Mouse (Mus musculus) kidney, adult 9 months (tissue): ENCODE measurements at regions not wholly inside any gene's neighbourhood (a gene's known extent, or its start where the extent isn't known, plus 50 kb on each side); places are given as distances from the start of the nearest gene placed in this dataset.

Source experiments
- DNase-seq: peaks from one replicate; pipeline ENCODE4 v3.0.0; 2022

- no peak for DNase-seq
These were observed 334.8 kb downstream of the Efna5 start for GRCm38 (mm10) chr17:62546286-62546685.

DNA sequence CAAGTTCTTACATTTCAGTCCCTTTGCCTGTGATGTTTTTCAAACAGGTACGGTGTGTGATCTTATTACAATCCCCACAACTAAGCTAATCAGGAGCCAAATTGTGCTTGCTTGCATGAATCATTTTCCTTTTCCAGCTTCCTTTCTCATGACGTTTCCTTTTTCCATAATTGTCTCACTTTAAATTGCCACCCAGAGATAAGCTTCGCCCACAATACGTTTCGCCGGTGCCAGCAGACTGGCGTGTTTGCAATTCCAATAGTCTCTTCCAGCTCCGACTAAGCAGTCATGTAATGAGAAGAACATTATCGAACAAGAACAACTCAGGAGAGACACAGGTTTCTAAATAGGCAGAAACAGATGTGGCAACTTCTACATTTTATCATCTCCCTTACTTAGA, 335.8 kb downstream of the Efna5 start:
- peak; percentile 2 for DNase-seq

GRCm38 (mm10) chr17:62543056-62543975, 337.8 kb downstream of the Efna5 start:
- no peak for DNase-seq

- DNase-seq: no peak
These were observed 351.2 kb downstream of the Efna5 start for GRCm38 (mm10) chr17:62529911-62530310.

DNA sequence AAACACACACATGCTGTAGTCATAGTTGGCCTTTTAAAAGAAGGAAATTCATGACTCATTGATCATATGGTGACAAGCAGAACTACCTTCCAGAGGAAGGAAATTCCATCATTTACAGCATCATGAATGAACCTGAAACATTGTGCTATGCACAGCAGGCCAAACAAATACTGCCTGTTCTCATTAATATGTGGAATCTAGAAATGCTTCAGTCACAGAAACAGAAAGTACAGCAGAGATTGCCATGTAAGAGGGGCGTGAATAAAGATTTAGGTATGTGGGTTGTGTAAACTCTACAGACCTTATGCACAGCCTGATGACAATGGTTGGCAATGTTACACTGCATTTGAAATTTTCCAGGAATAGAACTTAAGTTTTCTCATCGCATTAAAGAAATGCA, 353.6 kb downstream of the Efna5 start:
- no peak for DNase-seq

GRCm38 (mm10) chr17:62513635-62514034, 367.5 kb downstream of the Efna5 start:
- DNase-seq: no peak

DNA sequence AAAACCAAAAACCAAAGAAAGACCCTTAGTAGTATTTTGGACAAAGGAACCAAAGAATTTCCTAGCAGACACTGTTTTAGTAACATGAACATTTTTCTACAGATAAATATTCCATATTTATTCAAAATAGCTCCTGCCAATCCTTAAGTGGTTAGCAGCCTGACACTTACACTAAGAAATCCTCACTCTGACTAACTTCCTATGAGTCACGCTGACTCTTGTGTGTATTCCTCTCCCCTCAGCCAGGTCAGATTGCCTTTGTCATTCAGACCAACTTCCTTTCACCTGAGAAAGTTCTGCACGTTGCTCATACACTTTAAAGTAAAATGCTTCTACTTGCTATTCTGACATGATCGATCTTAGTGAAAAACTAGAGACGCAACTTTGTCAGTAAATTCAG, 370.9 kb downstream of the Efna5 start:
- no peak for DNase-seq

- no peak for DNase-seq
These were observed 373.2 kb downstream of the Efna5 start for GRCm38 (mm10) chr17:62507766-62508485.

DNA sequence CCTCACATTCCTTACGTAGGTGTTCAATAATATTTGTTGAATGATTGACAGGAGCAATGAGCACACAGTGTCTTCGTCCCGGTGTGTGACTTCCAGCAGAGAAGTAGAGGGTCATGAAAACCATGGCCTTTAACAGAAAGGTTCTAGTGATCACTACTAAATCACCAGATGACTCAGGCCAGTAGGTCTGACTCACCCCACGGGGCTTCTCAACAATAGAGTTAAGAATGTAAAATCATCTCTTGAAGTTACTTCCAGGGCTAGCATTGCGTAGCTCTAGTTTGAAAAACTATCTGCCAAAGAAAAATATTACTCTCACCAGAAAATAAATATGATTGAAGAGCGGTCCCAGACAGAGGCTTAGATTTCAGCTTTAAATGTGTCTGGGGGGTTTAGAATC, 376.4 kb downstream of the Efna5 start:
- no peak for DNase-seq

DNA sequence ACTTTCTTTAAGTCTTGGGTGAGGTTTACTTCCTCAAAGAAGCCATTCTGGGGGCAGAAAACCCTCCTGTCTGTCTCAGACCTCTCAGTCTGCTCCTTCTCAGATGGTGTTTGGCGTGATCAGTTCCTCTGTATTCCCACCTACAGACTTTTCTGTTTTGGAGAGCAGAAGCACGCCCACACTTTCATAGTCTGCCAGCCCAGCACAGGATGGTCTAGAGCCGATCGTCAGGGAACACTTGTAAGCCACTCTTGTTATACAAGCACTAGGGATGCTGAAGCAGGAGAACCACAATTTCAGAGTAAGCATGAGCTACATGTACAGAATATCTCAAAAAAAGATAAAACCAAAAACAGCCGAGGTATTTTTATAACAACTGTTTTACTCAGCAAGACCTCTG, 410.4 kb downstream of the Efna5 start:
- DNase-seq: no peak

GRCm38 (mm10) chr17:62469367-62469766, 411.8 kb downstream of the Efna5 start:
- DNase-seq: no peak

DNA sequence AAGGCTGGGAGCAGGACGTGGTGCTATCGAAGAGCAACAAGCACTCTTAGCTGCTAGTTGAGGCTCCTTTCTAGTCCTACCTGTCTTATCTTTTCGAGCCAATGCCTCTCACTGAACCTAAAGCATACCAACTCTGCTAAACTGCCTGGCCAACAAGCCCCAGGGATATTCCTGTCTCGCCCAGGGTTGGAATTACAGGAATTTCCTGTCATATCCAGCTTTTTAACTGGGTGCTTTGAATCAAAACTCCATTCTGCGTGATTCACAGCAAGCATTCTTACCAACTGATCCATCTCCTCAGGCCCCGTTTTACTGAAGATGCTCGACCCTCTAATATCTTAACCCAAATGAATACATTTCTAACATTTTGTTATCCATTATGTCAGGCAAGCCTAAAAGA, 412.3 kb downstream of the Efna5 start:
- no peak for DNase-seq

DNA sequence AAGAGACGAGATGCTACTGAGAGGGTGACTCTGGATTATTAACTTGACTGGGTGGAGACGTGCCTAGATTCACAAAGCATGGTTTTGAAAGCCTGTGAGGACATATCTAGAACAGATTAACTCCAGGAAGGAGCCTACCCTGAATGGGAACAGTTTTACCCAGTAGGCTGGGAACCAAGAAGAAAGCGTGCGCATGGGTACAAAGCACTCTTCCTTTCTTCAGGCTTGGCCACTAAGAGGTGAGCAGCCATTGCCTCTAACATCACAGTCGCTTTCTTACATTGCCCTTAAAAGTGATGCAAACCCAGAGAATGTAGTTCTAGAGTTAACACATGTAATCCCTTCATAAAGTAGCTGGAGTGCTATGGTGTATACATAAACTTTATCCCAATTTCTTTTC, 414.0 kb downstream of the Efna5 start:
- DNase-seq: no peak

DNA sequence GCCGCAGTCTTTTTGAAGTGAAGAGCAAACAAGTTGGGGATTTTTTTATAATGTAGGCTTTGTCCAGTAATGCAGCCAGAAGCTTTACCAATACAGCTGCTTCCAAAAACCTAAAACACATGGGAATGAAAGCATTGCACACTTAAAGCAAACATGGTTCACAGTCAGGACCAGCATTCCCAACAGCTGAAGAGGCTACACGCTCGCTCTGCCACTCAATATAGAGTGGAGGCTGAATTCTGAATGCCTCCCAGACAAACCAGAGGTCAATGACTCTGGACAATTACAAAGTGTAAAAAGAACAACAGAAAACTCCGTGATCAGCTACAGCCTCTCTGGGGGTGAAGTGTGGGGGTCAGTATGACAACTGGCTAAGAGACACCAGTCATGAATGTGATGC, 416.1 kb downstream of the Efna5 start:
- DNase-seq: no peak

GRCm38 (mm10) chr17:62464228-62464627, 416.9 kb downstream of the Efna5 start:
- DNase-seq: no peak

DNA sequence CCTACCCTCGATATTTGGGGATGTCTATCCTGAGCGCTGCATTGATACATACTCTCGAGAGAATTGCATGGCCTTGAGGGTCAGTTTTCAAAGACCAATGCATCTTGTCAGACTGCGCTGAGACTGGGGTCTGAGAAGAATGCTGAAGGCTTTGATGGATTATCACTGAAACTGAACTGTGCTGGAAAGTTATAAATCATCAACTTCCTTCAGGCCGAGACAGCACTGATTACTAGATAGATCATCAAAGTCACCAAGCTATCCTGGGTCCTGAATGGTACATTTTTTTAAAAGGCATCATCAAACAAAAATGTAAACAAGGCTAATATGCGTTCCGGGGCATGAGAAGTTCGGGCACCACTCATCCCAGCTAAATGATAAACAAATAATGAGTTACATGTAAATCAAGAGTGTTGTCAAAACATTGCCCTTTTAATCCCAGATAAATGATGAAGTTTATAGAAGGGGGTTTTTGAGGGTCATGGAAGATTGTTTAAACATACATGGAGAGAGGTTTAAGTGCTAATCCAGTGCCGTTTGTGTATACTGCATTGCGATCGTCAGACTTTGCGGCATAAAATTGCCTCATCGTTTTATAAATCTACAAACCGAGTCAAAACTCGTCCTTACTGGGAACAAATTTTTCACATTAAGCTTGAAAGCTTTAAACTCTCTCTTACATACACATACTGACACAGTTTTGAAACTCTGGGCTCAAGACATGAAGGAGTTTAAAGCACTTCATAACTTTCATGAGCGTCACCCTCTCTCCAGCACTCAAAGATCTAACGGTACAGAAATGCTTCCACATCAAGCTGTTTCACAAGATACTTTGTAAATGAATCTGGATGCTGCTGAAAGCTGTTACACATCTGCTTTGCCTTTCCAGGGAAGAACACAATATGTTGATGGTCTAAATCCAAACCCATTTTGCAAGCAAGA, 419.5 kb downstream of the Efna5 start:
- DNase-seq: no peak

DNA sequence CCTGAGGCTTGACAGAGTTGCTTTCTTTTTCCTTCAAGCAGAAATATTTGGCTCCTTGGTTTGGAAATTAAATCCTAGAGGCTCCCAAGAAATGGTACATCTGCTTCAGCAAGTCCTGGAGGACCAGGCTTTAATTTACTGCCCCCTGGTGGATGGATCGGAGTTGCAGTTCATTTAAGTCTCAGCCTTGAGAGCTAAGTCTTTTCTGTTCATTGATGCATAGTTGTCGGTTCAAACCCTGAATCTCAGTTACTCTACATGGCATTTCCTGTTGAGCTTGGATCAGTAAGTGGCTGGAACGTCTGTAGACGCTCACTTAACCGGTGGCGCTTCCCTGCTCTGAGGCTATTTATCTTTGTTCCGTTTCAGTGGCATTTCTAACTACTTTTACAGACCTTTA, 422.2 kb downstream of the Efna5 start:
- DNase-seq: peak; percentile 62

GRCm38 (mm10) chr17:62438045-62438444, 443.1 kb downstream of the Efna5 start:
- DNase-seq: no peak

DNA sequence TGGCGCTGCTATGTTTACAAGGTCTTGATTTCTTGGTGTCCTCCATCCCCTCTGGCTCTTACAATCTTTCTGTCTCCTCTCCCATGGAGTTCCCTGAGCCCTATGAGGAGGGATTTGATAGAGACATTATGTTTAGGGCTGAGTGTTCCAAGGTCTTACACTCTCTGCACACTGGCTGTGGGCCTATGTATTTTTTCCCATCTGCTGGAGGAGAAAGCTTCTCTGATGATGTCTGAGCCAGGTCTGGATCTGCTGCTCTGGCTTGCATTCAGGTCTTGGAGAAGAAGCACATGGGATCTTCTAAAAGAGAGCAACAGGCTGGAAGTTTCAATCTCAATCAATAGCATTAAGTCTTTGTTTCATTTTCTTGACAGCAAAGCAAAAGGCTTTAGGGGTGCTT, 445.1 kb downstream of the Efna5 start:
- no peak for DNase-seq

- no peak for DNase-seq
These were observed 457.4 kb downstream of the Efna5 start for GRCm38 (mm10) chr17:62423476-62424385.

DNA sequence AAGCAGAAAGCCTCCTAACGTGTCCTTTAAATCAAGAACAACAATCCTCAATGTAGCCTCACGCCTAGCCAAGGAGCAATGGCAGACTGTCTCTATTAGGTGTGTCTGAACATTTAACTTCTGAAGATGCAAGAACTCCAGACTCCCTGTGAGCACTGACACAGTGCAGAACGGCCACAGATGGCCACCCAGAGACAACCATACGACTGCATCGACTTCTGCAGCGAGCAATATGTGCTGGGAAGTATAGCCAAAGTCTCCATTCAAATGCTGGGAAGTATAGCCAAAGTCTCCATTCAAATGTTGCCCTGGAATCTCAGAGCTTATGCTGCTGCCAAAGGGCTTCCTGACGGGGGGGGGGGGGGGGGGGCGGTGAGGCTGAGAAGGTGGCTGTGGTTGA, 463.5 kb downstream of the Efna5 start:
- DNase-seq: no peak

DNA sequence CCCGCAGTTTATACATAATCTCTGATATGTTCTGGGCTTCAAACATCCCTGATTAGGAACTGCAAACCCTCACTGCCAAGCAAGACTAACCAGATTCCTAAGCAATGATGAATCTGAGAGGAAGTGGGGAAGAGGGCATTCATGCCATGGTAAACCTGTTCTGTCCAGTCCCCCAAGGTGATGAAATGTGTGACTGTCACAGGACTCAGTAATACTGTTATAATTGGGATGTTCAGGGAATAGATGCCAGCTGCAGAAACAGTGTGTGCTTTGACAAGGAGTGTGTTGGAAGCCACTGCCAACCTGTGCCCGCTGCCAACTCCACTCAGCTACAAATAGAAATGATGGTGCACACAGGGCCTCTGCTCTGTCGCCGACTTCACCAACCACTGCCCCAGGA, 466.0 kb downstream of the Efna5 start:
- no peak for DNase-seq
